Mouse (Mus musculus) small intestine, adult 2 months (tissue): ENCODE data around the gene Hnrnph3.

Source experiments
- CTCF ChIP-seq: fragments of 200-500 bp; IDR thresholded peaks from 2 replicates; pipeline ENCODE4 v1.5.1; 2012; ENCODE audit warnings: low read depth, mild to moderate bottlenecking, control low read depth, inconsistent platforms, low read length, moderate library complexity, mixed read lengths; ENCODE audit not compliant: insufficient replicate concordance, insufficient read length; ENCODE audit errors: extremely low read depth
- POLR2A ChIP-seq: fragments of 200-500 bp; IDR thresholded peaks from 2 replicates; pipeline ENCODE4 v1.6.1; 2012; ENCODE audit warnings: low read depth, mild to moderate bottlenecking, control low read depth, inconsistent platforms, low read length, moderate library complexity

DNA sequence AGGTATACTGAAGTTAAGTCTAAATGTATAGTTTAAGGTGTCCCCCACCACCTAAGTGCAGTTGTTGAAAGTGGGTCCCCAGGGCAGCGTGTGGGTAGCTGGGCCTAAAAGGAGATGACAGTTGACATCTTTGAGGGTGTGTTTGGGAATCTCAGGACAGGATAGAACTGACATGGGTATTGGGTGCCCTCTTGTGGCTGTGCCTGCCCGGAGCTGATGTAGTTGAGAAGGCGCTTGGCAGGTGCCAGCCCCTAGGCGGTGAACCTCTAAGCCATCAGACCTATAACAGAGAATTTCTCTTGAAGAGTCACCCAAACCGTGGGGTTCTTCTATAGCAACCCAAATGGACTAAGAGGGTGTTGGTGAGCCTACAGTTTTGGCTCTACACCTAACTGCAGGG, 42.0 kb upstream of the Hnrnph3 start:
- peak; percentile 95 for TF ChIP-seq CTCF
- no peak for TF ChIP-seq POLR2A
